Mouse (Mus musculus): Measurements from ENCODE around the gene Chst11. TPM values are rescaled to one million over a fixed set of nuclear protein-coding genes. Genes with fewer than 3 reads are reported as not detected.

The Chst11 gene
- polyA plus RNA-seq, 1 experiment from 2014 or later: 2.6 TPM

DNA sequence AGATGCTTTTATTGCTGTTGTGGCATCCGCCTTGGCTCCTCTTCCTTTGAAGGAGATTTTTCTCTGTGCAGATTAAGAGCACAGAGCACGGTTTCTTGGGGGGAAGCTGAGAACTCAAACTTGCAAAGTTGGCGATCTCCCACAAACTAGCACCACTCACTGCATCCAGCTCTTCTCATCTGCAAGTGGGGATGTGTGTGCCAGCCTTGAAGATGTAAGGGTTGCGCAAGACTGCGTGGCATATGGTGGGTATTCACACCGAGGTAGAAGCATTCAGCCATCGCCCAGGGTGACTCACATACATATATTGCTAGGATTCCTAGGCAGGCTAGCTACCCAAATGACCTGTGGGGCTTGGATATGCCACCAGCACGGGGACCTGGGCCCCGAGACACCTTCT, 52.9 kb downstream of the Chst11 start:
- no peak overlapping the region for H3K4me2 ChIP-seq
- H3K4me3 ChIP-seq: no peak overlapping the region
- no peak overlapping the region for H3K9ac ChIP-seq
- ATAC-seq (ENCODE audit: insufficient number of reproducible peaks, insufficient read depth, low FRiP score, low TSS enrichment, low read depth): no peak
- H3K27me3 ChIP-seq: no peaks in the 10 kb centered on the region
- 0 out of 2 replicates have a peak, but pooled peaks cover 5% of the 10 kb centered on the region for H3K36me3 ChIP-seq
- H3K4me1 ChIP-seq: peaks cover 15% of the 10 kb centered on the region
- H3K9me3 ChIP-seq: no peaks in the 10 kb centered on the region
- no peak overlapping the region for H3K27ac ChIP-seq
- WGBS: 87% methylated on average over 9 of the region's 9 CpGs

DNA sequence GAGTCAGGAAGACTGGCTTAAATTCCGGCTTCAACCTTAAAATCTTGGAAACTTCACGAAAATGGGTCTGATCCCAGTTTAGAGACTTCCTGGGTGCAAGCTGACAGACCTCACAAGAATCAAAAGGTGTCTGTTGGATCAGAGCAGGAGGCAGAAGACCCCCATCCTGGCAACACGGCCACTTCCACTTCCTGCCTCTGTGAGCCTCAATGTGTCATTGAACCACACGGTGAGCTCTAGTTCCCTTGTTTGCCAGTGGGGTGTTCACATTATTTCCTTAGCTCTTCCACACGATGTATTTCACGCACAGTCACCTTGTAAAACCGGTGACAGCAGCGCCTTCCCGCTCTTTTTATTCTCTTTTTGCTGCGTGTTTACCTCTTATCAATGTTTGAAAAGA, 54.1 kb downstream of the Chst11 start:
- Histone ChIP-seq H3K9me3 (no peaks in the 10 kb centered on the region), H3K4me2 (no peak overlapping the region), H3K27ac (no peak overlapping the region), H3K4me1 (peaks cover 13% of the 10 kb centered on the region), H3K9ac (no peak overlapping the region), H3K4me3 (no peak overlapping the region), H3K36me3 (no peaks in the 10 kb centered on the region), H3K27me3 (no peaks in the 10 kb centered on the region)
- no peak for ATAC-seq (ENCODE audit: insufficient number of reproducible peaks, insufficient read depth, low FRiP score, low TSS enrichment, low read depth)
- 81% methylated on average over 10 of the region's 10 CpGs for WGBS

DNA sequence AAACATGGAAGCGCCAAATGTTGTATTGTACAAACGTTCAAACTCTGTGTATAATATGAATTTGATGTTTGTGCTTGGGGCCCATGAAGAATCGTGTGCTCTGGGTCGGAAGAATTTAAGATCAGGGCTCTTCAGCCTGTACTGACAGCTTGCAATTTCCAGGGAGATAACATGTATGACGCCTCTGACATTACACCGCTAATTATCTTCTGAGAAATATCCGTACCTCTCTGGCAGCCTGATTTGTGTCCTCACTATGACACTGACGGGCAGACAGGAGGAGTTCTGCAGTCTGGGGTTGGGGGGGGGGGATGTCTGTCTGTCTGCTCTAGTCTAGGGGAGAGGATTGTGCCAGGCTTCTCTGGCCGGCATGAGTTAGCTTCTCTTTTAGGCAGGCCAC, 56.6 kb downstream of the Chst11 start:
- Histone ChIP-seq H3K4me1 (peaks cover 15% of the 10 kb centered on the region), H3K9ac (no peak overlapping the region), H3K27ac (no peak overlapping the region), H3K4me2 (no peak overlapping the region), H3K9me3 (no peaks in the 10 kb centered on the region), H3K27me3 (no peaks in the 10 kb centered on the region), H3K4me3 (no peak overlapping the region), H3K36me3 (no peaks in the 10 kb centered on the region)
- WGBS: 63% methylated on average over 9 of the region's 9 CpGs
- ATAC-seq (ENCODE audit: insufficient number of reproducible peaks, insufficient read depth, low FRiP score, low TSS enrichment, low read depth): no peak

DNA sequence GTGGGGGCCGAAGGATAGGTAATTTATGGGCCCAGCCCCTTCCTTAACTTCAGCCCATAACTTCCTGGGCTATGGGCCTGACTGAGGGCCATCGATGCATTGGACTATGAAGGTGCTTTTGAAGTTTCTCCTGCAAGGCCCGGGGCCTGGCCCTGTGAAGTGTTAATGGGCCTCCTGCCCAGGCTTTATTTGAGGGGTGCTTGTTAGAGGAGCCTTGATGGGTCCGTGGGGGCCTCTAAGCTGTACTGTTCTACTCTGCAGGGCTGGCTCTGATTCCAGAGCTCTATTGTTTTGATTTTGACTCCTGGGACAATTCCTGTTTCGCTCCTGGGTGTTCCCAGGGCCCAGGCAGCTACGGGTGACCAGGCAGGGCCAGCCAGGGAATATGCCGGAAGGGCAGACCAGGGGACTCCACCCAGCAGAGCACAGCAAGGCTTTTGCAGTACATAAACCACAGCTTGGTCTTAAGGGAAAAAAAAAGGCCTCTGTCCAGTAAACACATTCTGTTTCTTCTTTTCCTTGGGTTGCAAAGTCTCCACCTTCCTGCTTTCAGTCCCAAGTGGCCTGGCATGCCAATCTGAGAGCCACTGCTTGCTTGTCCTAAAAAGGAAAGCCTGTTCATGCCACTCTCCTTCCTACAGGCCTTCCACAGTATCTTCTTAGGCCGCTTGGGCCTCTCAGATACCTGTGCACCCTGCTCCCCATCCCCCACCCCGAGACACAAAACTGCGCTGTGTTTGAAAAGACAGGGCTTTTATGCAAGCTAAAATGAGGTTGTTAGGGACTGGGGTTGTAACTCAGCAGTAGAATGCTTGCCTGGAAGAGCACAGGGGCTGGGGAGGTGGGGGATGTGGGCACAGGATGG, 57.5 kb downstream of the Chst11 start:
- Histone ChIP-seq H3K9me3 (no peaks in the 10 kb centered on the region), H3K4me1 (peaks cover 15% of the 10 kb centered on the region), H3K36me3 (no peaks in the 10 kb centered on the region), H3K4me2 (no peak overlapping the region), H3K4me3 (no peak overlapping the region), H3K9ac (no peak overlapping the region), H3K27me3 (no peaks in the 10 kb centered on the region), H3K27ac (peak overlapping the region; percentile 53)
- ATAC-seq (ENCODE audit: insufficient number of reproducible peaks, insufficient read depth, low FRiP score, low TSS enrichment, low read depth): no peak; the same call in 1 of the 2 replicates
- 36% methylated on average over 10 of the region's 10 CpGs for WGBS

DNA sequence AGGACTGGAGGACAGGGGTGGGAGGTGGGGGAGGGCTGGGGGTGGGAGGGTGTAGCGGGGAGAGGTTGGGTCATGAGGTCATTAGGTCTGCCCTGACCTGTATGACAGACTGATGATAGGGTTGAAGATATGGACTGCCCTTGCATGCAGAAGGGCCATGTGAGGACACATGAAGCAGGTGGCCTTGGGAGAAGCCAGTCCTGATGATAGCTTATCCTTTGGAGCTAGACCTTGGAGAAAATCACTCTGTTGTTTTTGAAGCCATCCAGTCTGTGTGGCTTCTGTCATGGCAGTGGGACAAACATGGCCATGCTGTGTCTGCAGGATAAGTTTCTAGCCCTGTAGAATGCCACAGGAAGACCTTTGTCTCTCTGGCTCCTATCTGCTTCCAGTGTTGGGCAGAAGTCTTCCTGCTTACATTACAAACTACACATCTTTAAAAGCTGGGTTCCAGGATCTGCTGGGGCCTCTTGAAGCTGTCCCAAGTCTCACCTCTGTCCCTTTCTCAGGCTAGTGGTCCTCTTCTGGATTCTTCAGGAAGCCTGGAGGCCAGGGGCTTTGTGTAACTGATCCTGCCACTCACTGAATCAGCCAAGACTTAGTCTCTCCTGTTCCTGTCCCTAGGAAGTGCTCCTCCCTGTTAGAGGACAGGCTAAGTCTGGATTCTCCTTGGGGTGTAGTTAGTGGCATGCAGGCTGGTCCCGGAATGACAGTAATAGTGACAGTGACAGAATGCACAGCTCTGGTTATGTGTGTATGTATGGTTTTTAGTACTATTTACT, 58.4 kb downstream of the Chst11 start:
- Histone ChIP-seq H3K27ac (peak overlapping the region; percentile 28; the same call in 1 of the 2 replicates), H3K4me3 (no peak overlapping the region), H3K27me3 (no peaks in the 10 kb centered on the region), H3K9ac (no peak overlapping the region), H3K36me3 (no peaks in the 10 kb centered on the region), H3K4me2 (no peak overlapping the region), H3K4me1 (peaks cover 15% of the 10 kb centered on the region), H3K9me3 (no peaks in the 10 kb centered on the region)
- 54% methylated on average over 2 of the region's 2 CpGs for WGBS
- ATAC-seq (ENCODE audit: insufficient number of reproducible peaks, insufficient read depth, low FRiP score, low TSS enrichment, low read depth): no peak

DNA sequence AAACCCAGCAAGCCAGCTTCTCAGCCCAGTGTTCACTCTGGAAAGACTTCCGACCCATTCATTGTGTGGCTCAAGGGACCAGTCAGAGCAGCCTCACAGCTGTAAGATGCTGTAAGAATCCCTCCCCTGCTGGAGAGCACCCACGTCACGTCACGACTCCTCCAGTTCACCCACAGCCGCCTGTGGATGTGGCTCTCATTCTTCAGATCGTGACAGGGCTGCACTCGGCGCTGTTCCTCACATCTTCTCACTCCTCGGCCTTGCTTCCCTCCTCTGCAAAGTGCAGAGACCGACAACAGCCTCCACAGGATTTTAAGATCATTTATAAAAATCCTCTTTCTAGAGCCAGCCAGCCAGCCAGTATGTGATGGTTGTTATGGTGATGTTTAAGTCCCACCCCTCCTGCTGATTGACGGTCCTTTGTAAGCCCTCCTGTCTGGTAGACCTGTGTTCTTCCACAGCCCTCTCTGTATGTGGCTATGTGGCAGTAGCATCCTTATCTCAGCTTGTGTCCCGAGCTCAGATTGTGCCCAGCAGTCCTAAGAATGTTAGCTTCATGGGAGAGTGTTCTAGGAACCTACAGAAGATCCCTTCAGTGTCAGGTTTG, 64.0 kb downstream of the Chst11 start:
- no peak overlapping the region for H3K4me3 ChIP-seq
- no peaks in the 10 kb centered on the region for H3K36me3 ChIP-seq
- H3K27me3 ChIP-seq: no peaks in the 10 kb centered on the region
- H3K27ac ChIP-seq: no peak overlapping the region
- H3K4me2 ChIP-seq: no peak overlapping the region
- no peak overlapping the region for H3K9ac ChIP-seq
- peaks cover 9% of the 10 kb centered on the region; the same call in 1 of the 2 replicates for H3K4me1 ChIP-seq
- H3K9me3 ChIP-seq: no peaks in the 10 kb centered on the region
- ATAC-seq (ENCODE audit: insufficient number of reproducible peaks, insufficient read depth, low FRiP score, low TSS enrichment, low read depth): no peak
- 70% methylated on average over 12 of the region's 12 CpGs for WGBS

DNA sequence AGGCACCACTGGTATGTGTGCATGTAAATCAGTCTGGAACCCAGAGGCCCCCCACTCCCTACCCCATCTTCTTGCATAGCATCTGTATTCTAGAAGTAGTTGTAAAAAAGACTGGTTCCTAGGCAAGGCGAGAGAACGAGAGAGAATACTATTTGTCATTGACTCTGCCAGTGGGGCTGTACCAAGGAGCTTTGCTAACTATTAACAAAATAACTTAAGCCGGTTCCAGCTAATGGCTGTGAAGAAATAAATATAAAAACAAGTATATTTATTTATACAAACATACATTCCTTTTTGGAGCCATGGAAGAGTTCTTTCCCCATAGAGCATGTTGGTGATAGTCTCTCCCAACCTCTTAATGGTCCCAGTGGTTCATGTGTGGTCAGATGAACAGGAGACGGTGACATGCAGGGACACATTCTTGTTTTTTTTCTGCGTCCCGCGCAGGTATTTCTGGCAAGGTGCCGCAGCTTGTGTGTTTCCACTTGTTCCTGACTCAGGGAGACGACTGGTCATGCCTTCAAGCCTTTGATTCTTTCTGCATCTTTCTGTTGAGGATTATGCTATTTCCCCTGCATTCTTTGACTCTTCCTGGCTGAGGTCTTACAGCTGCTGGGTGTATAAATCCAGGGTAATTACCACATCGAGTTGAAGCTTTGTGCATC, 68.7 kb downstream of the Chst11 start:
- ATAC-seq (ENCODE audit: insufficient number of reproducible peaks, insufficient read depth, low FRiP score, low TSS enrichment, low read depth): no peak
- no peaks in the 10 kb centered on the region for H3K9me3 ChIP-seq
- H3K36me3 ChIP-seq: no peaks in the 10 kb centered on the region
- H3K9ac ChIP-seq: no peak overlapping the region
- H3K4me1 ChIP-seq: 0 out of 2 replicates have a peak, but pooled peaks cover 4% of the 10 kb centered on the region
- no peak overlapping the region for H3K27ac ChIP-seq
- WGBS: 76% methylated on average over 10 of the region's 10 CpGs
- H3K4me2 ChIP-seq: no peak overlapping the region
- no peak overlapping the region for H3K4me3 ChIP-seq
- no peaks in the 10 kb centered on the region for H3K27me3 ChIP-seq

DNA sequence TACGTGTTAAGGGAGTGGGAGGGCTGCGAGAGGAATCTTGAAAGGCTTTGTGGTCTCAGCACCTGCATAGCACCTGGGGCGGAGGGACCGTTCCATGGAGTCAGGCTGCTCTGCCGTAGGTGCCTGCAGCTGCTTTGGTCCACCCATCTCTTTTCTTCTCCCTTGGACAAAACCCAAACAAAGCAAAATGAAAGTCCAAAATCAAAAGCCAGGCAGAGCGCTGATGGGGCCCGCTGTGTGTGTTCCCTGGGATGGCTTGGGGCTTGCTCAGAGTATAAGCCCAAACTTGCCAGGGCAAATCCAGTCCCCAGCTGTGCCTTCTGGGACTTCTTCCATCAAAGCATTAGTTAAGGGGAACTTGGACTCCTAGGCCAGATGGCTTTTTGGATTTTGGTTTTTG, 71.0 kb downstream of the Chst11 start:
- H3K36me3 ChIP-seq: no peaks in the 10 kb centered on the region
- ATAC-seq (ENCODE audit: insufficient number of reproducible peaks, insufficient read depth, low FRiP score, low TSS enrichment, low read depth): 0 out of 2 replicates have a peak, but pooled peaks have one; percentile 35
- peak overlapping the region; percentile 12; the same call in 1 of the 2 replicates for H3K27ac ChIP-seq
- H3K27me3 ChIP-seq: no peaks in the 10 kb centered on the region
- H3K4me2 ChIP-seq: no peak overlapping the region
- H3K4me1 ChIP-seq: peaks cover 15% of the 10 kb centered on the region
- no peak overlapping the region for H3K9ac ChIP-seq
- H3K4me3 ChIP-seq: no peak overlapping the region
- H3K9me3 ChIP-seq: no peaks in the 10 kb centered on the region
- 67% methylated on average over 7 of the region's 7 CpGs for WGBS

DNA sequence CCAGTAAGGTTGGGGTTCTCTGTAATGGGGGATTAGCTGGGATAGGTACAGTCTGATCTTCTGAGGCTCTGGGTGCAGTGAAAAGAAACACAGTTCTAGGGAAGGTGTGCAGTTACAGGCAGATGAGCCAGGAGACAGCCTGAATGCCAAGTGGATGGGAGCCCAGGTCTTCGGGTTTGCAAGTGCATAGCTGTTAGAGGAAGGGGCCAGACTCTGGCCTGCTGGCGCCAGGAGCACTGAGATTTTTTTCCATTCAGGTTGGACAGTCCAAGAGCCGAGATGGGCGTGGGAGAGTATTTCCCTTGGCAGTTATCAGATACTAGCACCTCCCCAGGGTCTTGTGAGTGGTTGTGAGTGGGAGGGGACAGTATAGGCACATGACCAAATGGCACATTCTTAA, 71.6 kb downstream of the Chst11 start:
- no peak overlapping the region for H3K4me2 ChIP-seq
- H3K9ac ChIP-seq: no peak overlapping the region
- WGBS: 77% methylated on average over 4 of the region's 4 CpGs
- no peaks in the 10 kb centered on the region for H3K36me3 ChIP-seq
- peaks cover 15% of the 10 kb centered on the region for H3K4me1 ChIP-seq
- no peaks in the 10 kb centered on the region for H3K9me3 ChIP-seq
- no peak for ATAC-seq (ENCODE audit: insufficient number of reproducible peaks, insufficient read depth, low FRiP score, low TSS enrichment, low read depth)
- no peaks in the 10 kb centered on the region for H3K27me3 ChIP-seq
- no peak overlapping the region for H3K27ac ChIP-seq
- no peak overlapping the region for H3K4me3 ChIP-seq

DNA sequence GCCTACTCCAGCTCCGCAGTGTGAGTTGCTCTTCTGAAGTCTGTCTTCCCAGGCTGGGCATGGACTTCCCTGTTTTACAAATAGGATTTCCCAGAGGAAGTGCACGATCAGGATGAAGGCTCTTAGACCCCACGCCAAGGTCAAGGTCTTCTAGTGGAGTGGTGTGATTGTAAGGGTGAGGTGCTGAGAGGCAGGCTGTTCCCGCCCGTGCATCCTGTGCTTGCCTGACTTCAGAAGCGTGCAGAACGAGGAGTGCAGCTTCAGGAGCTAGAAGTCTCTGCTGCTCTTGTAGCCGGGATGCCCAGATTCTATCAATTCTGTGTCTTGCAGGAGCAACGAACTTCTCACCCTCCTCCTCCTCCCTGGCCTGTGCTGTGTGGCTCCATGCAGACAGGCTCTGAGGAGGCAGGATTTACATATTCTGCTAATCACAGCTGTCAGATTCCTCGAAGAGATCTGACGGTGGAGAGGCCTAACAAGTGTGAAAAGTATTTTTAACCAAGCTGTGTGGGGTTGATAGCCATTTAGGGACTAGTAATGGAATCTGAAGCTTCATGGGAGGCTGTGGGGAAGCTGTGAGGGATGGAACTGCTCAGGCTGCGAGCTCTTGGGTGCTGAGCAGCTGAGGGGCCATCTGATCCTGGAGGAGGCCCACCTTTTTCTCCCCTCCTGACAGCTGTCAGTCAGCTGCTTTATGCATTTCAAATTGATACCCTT, 74.9 kb downstream of the Chst11 start:
- no peak overlapping the region for H3K4me3 ChIP-seq
- 40% methylated on average over 12 of the region's 12 CpGs for WGBS
- no peak overlapping the region for H3K27ac ChIP-seq
- H3K27me3 ChIP-seq: no peaks in the 10 kb centered on the region
- no peak overlapping the region for H3K4me2 ChIP-seq
- no peak overlapping the region for H3K9ac ChIP-seq
- ATAC-seq (ENCODE audit: insufficient number of reproducible peaks, insufficient read depth, low FRiP score, low TSS enrichment, low read depth): no peak
- H3K36me3 ChIP-seq: no peaks in the 10 kb centered on the region
- peaks cover 21% of the 10 kb centered on the region for H3K4me1 ChIP-seq
- H3K9me3 ChIP-seq: no peaks in the 10 kb centered on the region

DNA sequence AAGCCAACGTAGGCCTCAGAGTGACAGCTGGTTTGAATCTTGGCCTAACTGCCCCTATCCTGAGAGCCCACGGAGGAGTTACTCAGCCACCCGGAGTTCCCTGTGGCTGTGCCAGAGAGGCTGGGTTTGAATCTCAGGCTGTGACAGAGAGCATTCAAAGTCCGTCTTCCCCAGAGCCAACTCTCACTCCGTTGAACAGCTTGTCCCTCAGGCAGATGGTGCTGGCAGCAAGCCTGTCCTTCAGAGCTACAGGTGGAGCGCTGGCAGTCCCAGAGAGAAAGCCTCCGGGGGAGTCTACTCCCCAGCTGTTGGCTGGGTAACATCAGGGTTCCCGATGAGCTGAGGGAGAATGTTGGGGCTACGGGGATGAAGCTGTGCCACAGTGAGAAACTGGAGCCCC, 77.0 kb downstream of the Chst11 start:
- WGBS: 50% methylated on average over 9 of the region's 9 CpGs
- Histone ChIP-seq H3K9me3 (no peaks in the 10 kb centered on the region), H3K36me3 (no peaks in the 10 kb centered on the region), H3K4me3 (no peak overlapping the region), H3K9ac (no peak overlapping the region), H3K4me1 (peaks cover 21% of the 10 kb centered on the region), H3K27me3 (no peaks in the 10 kb centered on the region), H3K27ac (no peak overlapping the region), H3K4me2 (no peak overlapping the region)
- ATAC-seq (ENCODE audit: insufficient number of reproducible peaks, insufficient read depth, low FRiP score, low TSS enrichment, low read depth): no peak

All from embryonic facial prominence, embryonic 13.5 days (tissue).